Mouse (Mus musculus) midbrain, embryonic 16.5 days (tissue): ENCODE measurements around the gene Tent5c. TPM values are rescaled to one million over a fixed set of nuclear protein-coding genes. Genes with fewer than 3 reads are reported as not detected.

Source experiments
- ATAC-seq: fragments of 200-750 bp; cut with Nextera tagmentation; 2 replicates; pipeline ENCODE4 v1.8.0; 2017; ENCODE audit warnings: moderate TSS enrichment
- H3K27ac ChIP-seq: fragments of 300-500 bp; sonication (generic); 2 replicates; pipeline ENCODE4 v1.5.1; 2014; ENCODE audit warnings: mild to moderate bottlenecking, low read length, mixed read lengths
- H3K27me3 ChIP-seq: fragments of 300-500 bp; sonication (generic); 2 replicates; pipeline ENCODE4 v1.6.1; 2014; ENCODE audit warnings: low read depth, low read length, mixed read lengths; ENCODE audit not compliant: control insufficient read depth, insufficient read depth
- H3K36me3 ChIP-seq: fragments of 300-500 bp; sonication (generic); 2 replicates; pipeline ENCODE4 v1.6.1; 2014; ENCODE audit warnings: mild to moderate bottlenecking, low read length, moderate library complexity, mixed read lengths; ENCODE audit not compliant: control insufficient read depth, insufficient read depth
- H3K4me1 ChIP-seq: fragments of 300-500 bp; sonication (generic); 2 replicates; pipeline ENCODE4 v1.6.1; 2014; ENCODE audit warnings: mild to moderate bottlenecking, low read length, mixed read lengths; ENCODE audit not compliant: control insufficient read depth, insufficient read depth
- H3K4me2 ChIP-seq: fragments of 300-500 bp; sonication (generic); 2 replicates; pipeline ENCODE4 v1.6.1; 2014; ENCODE audit warnings: mild to moderate bottlenecking, low read length, mixed read lengths
- H3K4me3 ChIP-seq: fragments of 300-500 bp; sonication (generic); 2 replicates; pipeline ENCODE4 v1.5.1; 2014; ENCODE audit warnings: low read depth, mild to moderate bottlenecking, low read length, moderate library complexity, mixed read lengths
- H3K9ac ChIP-seq: fragments of 300-500 bp; sonication (generic); 2 replicates; pipeline ENCODE4 v1.6.1; 2014; ENCODE audit warnings: low read depth, low read length, mixed read lengths
- H3K9me3 ChIP-seq: fragments of 300-500 bp; sonication (generic); replicated peaks from 2 replicates; pipeline ENCODE4 v1.6.1; 2014; ENCODE audit warnings: mild to moderate bottlenecking, low read length, mixed read lengths; ENCODE audit not compliant: control insufficient read depth, poor library complexity, severe bottlenecking
- WGBS: fragments of 180-500 bp; shearing (Covaris S2); extraction: QIAGEN DNeasy Blood & Tissue Kit; methylation state at CpG from one replicate; pipeline ENCODE4 v1.1.7; 2014; 5-methylcytosine and 5-hydroxymethylcytosine counted together
- polyA plus RNA-seq: library from polyadenylated mRNA; unstranded; fragments of >200 nt; fragmentation: Nextera tagmentation; extraction: Ambion mirVana; gene quantifications from 2 replicates; pipeline ENCODE4 v1.2.1, GENCODE M21; 2015

Gene Tent5c
- polyA plus RNA-seq, 1 experiment from 2014 or later = 3.7 TPM

DNA sequence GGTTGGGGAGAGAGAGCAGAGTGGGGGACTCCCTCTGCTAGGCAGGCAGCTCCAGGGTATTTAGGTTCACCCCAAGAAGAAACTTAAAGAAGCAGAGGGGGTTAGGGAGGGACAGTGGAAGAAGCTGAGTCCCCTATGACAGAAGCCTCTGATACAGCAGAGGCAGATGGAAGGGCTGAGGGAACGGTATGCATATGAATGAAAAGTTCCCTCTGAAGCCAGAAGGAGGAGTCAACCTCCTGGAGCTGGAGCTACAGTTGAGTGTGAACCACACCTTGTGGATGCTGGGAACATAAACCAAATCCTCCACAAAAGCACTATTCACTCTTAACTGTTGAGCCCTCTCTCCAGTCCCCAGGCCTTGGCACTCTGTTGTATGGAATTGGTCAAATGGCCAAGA lies 32.5 kb upstream of the Tent5c start:
- Histone ChIP-seq H3K4me3 (no peak overlapping the region), H3K27me3 (no peaks in the 10 kb centered on the region), H3K9me3 (no peaks in the 10 kb centered on the region; the same call in 1 of the 2 replicates), H3K36me3 (no peaks in the 10 kb centered on the region), H3K4me2 (no peak overlapping the region), H3K9ac (no peak overlapping the region), H3K27ac (no peak overlapping the region), H3K4me1 (no peaks in the 10 kb centered on the region)
- no peak for ATAC-seq
- WGBS = 62% methylated on average over 1 of the region's 1 CpGs

GRCm38 (mm10) chr3:100515754-100516141 lies 26.6 kb upstream of the Tent5c start:
- Histone ChIP-seq H3K27ac (no peak overlapping the region), H3K27me3 (no peaks in the 10 kb centered on the region), H3K9me3 (no peaks in the 10 kb centered on the region), H3K4me2 (no peak overlapping the region), H3K4me3 (no peak overlapping the region), H3K36me3 (no peaks in the 10 kb centered on the region), H3K9ac (no peak overlapping the region), H3K4me1 (no peaks in the 10 kb centered on the region)
- WGBS = 94% methylated on average over 5 of the region's 5 CpGs
- ATAC-seq = no peak

- Histone ChIP-seq H3K27me3 (no peaks in the 10 kb centered on the region), H3K9me3 (no peaks in the 10 kb centered on the region), H3K27ac (no peak overlapping the region), H3K4me2 (no peak overlapping the region), H3K4me3 (no peak overlapping the region), H3K4me1 (no peaks in the 10 kb centered on the region), H3K36me3 (no peaks in the 10 kb centered on the region), H3K9ac (no peak overlapping the region)
- no peak for ATAC-seq
- 72% methylated on average over 8 of the region's 8 CpGs for WGBS
These were observed 26.1 kb upstream of the Tent5c start for GRCm38 (mm10) chr3:100515093-100515753.

GRCm38 (mm10) chr3:100507174-100507573 lies 18.1 kb upstream of the Tent5c start:
- Histone ChIP-seq H3K4me1 (no peaks in the 10 kb centered on the region), H3K9ac (no peak overlapping the region), H3K27ac (no peak overlapping the region), H3K36me3 (no peaks in the 10 kb centered on the region), H3K4me3 (no peak overlapping the region), H3K4me2 (no peak overlapping the region), H3K27me3 (no peaks in the 10 kb centered on the region), H3K9me3 (no peaks in the 10 kb centered on the region)
- ATAC-seq = no peak
- WGBS = 82% methylated on average over 4 of the region's 4 CpGs

DNA sequence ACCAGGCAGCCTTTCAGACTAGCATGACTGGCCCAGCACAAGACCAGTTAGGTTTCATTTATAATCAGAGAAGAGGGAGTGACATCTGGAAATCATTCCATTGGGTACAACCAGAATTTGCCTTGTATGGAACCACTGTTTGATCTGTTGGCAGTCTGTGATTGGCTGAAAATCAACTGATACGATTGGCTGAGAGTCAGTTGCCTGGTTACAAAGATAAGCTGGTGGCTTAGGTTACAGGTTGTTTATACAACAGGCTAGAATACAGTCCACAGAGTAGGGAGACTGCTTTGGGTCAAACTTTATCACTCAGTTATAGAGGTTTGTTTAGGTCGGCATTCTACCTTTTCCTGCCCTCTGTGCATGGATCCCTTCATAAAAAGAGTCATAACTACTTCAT lies 17.6 kb upstream of the Tent5c start:
- H3K36me3 ChIP-seq = no peaks in the 10 kb centered on the region
- H3K4me3 ChIP-seq = no peak overlapping the region
- H3K27ac ChIP-seq = no peak overlapping the region
- H3K9ac ChIP-seq = no peak overlapping the region
- no peaks in the 10 kb centered on the region for H3K9me3 ChIP-seq
- H3K4me1 ChIP-seq = no peaks in the 10 kb centered on the region
- WGBS = 82% methylated on average over 2 of the region's 2 CpGs
- ATAC-seq = no peak
- H3K27me3 ChIP-seq = no peaks in the 10 kb centered on the region
- no peak overlapping the region for H3K4me2 ChIP-seq

DNA sequence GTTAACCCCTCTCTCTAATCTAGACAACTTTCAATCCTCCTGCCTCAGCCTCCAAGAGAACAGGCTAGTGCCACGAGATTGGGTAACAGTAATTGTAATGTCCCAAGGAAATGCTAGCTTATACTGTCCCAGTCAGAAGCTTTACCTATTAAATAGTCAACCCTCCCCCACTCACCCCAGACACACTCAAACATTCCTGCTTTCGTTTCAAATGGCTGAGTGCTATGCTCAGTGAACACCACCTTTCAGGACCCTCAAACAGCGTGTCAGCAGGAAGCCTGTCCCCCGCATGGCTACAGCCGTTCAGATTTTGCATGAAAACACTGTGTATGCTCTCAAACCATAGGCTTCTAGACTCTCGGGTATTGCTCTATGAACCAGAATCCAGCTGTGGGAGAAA lies 14.8 kb upstream of the Tent5c start:
- ATAC-seq = no peak
- no peaks in the 10 kb centered on the region for H3K36me3 ChIP-seq
- no peak overlapping the region for H3K4me2 ChIP-seq
- H3K4me3 ChIP-seq = no peak overlapping the region
- H3K9ac ChIP-seq = no peak overlapping the region
- H3K4me1 ChIP-seq = no peaks in the 10 kb centered on the region
- WGBS = 71% methylated on average over 6 of the region's 6 CpGs
- H3K27me3 ChIP-seq = no peaks in the 10 kb centered on the region
- no peak overlapping the region for H3K27ac ChIP-seq
- H3K9me3 ChIP-seq = no peaks in the 10 kb centered on the region

DNA sequence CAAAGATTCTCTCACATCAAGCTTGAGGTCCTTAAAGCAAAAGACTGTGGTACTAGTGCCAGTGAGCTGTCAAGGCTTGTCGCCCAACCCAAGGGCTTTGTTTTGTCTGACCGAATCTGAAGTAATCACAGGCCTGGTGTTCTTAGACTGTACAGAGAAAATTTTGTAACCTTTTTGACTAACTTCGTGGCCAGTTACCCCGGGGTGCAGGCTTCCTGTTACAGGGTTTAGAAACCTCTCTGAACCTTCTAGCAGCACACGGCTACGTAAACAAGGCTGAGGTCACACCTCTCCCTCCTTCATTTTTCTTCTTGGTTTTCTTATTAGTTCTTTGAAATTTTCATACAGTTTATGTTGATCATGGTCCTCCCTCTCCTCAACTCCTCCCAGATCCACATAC lies 13.4 kb upstream of the Tent5c start:
- no peak for ATAC-seq
- no peaks in the 10 kb centered on the region for H3K36me3 ChIP-seq
- H3K4me3 ChIP-seq = no peak overlapping the region
- H3K27ac ChIP-seq = no peak overlapping the region
- no peaks in the 10 kb centered on the region for H3K27me3 ChIP-seq
- no peak overlapping the region for H3K4me2 ChIP-seq
- WGBS = 91% methylated on average over 6 of the region's 6 CpGs
- no peaks in the 10 kb centered on the region for H3K9me3 ChIP-seq
- no peaks in the 10 kb centered on the region for H3K4me1 ChIP-seq
- H3K9ac ChIP-seq = no peak overlapping the region

DNA sequence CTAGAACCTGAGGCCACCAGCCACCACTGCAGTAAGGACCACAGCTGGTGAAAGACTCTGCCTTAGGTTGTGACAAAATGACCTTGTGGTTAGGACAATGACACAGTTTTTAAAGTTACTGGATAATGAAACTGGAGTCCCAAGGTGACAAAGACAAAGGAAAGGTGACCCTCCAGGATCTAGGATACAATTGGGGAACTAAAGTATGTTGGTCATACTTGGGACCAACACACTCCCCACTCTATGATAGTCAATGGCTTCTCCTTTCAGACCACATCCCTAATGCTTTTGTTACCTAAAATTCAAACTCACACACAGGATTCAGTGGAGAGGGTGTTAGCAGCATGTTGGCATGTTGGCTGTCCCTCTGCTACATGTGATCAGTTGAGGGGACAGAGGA lies 12.8 kb upstream of the Tent5c start:
- H3K9me3 ChIP-seq = no peaks in the 10 kb centered on the region
- H3K4me2 ChIP-seq = no peak overlapping the region
- ATAC-seq = no peak
- no peaks in the 10 kb centered on the region for H3K4me1 ChIP-seq
- H3K9ac ChIP-seq = no peak overlapping the region
- H3K27ac ChIP-seq = no peak overlapping the region
- H3K36me3 ChIP-seq = no peaks in the 10 kb centered on the region
- H3K27me3 ChIP-seq = no peaks in the 10 kb centered on the region
- H3K4me3 ChIP-seq = no peak overlapping the region

DNA sequence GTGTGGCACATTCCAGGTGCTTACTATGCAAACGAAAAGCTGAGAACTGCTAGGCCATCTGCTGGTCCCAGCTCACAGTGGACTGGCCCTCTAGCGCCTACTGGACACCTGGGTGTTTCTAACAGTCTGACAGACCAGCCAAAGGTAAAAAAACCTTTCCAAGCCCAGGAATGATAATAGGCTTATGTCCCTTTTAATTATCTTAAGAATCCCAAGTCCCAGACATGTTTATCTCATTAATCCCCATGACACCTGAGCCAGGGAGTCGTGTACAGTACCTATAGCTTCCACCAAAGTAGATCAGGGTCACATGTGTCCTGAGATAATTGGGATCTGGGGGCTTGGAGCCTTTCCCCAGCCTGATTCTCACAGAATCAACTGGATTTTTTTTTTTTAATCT lies 7.0 kb upstream of the Tent5c start:
- no peak overlapping the region for H3K4me2 ChIP-seq
- 75% methylated on average over 3 of the region's 3 CpGs for WGBS
- H3K9ac ChIP-seq = no peak overlapping the region
- no peaks in the 10 kb centered on the region for H3K9me3 ChIP-seq
- no peaks in the 10 kb centered on the region for H3K36me3 ChIP-seq
- H3K27ac ChIP-seq = no peak overlapping the region
- H3K27me3 ChIP-seq = no peaks in the 10 kb centered on the region
- ATAC-seq = no peak
- H3K4me1 ChIP-seq = no peaks in the 10 kb centered on the region
- no peak overlapping the region for H3K4me3 ChIP-seq
